Mouse (Mus musculus) erythroblast, embryonic 14.5 days (primary cell): ENCODE results near the gene Pagr1a.

Experiments
- GATA1 ChIP-seq: IDR thresholded peaks from 2 replicates; pipeline ENCODE4 v1.6.1; 2012; ENCODE audit warnings: low read length, inconsistent platforms, mixed read lengths
- TAL1 ChIP-seq: IDR thresholded peaks from 3 replicates; pipeline ENCODE4 v1.6.1; 2012; ENCODE audit warnings: low read length, inconsistent platforms, mixed read lengths

GRCm38 (mm10) chr7:126965568-126965967 lies 51.6 kb downstream of the Pagr1a start:
- no peak for TF ChIP-seq GATA1
- TF ChIP-seq TAL1, result no peak
